Mouse (Mus musculus): ENCODE measurements around the gene Ino80d.
"Not testable (repeated sequence)": the region's sequence is repeated elsewhere in the genome, so short reads cannot be mapped to it uniquely, and the experiment has no call there.

DNA sequence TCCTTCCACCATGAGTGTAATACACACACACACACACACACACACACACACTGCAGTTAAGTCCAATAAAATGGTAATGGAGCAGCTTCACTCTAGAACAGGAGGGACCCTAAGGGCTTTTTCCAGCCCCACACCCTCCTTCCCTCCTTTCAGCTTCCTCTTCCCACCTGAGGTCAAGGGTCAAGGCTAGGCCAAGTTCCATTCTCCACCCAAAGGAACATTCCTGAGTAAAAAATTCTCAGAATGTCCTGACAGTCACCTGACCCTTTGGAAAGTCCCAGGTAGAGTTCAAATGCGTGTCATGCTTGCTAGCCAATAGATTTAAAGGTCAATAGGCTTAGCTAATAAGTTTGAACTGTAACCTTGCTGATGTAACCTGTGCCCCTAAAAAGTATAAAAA, 24.1 kb upstream of the Ino80d start:
- not testable (repeated sequence) for TF ChIP-seq CTCF (IDR thresholded peaks at IDR 0.05; ENCODE audit: low read depth); EP300 (optimal IDR thresholded peaks at IDR 0.05)
